Mouse (Mus musculus): ENCODE measurements around the gene Krtcap2.

DNA sequence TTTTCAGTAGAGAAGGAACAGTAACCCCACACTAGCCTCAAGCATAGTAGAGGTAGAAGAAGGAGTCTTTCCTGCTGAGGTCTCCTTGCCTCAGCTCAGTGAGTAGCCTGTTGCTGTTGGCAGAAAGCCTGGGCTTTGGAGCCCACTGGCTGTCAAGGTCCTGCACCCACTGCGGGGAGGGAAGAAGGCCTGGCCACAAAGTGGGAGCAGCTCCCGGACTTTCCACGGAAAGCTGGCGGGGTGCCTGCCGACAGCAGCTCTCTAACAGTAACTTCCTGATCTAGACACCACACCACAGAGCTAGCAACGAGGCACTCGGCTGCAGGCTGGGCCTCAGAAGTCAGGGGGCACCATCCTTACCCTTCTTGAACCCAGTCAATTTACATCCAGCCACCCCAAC, 35.0 kb upstream of the Krtcap2 start:
- TF ChIP-seq POLR2A (IDR thresholded peaks at IDR 0.05; ENCODE audit: borderline replicate concordance, insufficient read depth, low read length) (no peak), CTCF (IDR thresholded peaks at IDR 0.05; ENCODE audit: borderline replicate concordance, insufficient read depth, low read depth, low read length) (no peak)
